Mouse (Mus musculus): ENCODE data around the gene Acp5. TPM values are rescaled to one million over a fixed set of nuclear protein-coding genes. Genes with fewer than 3 reads are reported as not detected.
A peak's percentile ranks its signal among the peaks of the same experiment; 100 is the strongest.

Gene Acp5
- polyA plus RNA-seq, 1 experiment from 2014 or later: 78.2 TPM

DNA sequence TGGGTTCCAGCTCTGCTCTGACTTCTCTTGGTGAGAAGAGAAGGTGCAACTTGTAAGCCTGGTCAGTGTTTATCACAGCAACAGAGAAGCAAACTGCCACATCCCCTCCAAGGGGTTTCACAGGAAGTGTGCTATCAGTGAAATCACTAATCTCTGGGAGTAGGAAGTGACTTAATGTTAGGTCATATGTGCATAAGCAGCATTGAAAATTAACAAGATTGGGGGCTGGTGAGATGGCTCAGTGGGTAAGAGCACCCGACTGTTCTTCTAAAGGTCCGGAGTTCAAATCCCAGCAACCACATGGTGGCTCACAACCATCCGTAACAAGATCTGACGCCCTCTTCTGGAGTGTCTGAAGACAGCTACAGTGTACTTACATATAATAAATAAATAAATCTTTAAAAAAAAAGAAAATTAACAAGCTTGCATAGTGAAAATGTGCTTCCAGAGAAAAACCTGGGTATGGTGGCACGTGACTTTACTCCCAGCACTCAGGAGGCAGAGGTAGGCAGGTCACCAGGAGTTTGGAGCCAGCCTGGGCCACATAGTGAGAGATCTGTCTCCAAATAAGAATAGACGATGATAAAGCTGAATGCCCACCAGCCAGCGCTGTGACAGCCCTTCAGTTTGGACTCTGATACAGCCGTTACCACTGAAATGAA is 8.9 kb upstream of the Acp5 start:
- no peak for ATAC-seq
- Histone ChIP-seq H3K4me1 (ENCODE audit: control insufficient read depth, insufficient read depth, low read length) (no peaks in the 10 kb centered on the region), H3K36me3 (ENCODE audit: control insufficient read depth, insufficient read depth, low read length) (no peaks in the 10 kb centered on the region), H3K4me2 (ENCODE audit: low read depth, low read length) (no peak overlapping the region), H3K9ac (ENCODE audit: low read depth, low read length) (no peak overlapping the region), H3K9me3 (ENCODE audit: control insufficient read depth, low read length) (0 out of 2 replicates have a peak, but pooled peaks cover 7% of the 10 kb centered on the region), H3K27me3 (replicated peaks; ENCODE audit: control insufficient read depth, insufficient read depth, low read length) (no peaks in the 10 kb centered on the region), H3K27ac (ENCODE audit: low read length) (no peak overlapping the region), H3K4me3 (ENCODE audit: low read length) (no peak overlapping the region)
- WGBS: 82% methylated on average over 7 of the region's 8 CpGs

DNA sequence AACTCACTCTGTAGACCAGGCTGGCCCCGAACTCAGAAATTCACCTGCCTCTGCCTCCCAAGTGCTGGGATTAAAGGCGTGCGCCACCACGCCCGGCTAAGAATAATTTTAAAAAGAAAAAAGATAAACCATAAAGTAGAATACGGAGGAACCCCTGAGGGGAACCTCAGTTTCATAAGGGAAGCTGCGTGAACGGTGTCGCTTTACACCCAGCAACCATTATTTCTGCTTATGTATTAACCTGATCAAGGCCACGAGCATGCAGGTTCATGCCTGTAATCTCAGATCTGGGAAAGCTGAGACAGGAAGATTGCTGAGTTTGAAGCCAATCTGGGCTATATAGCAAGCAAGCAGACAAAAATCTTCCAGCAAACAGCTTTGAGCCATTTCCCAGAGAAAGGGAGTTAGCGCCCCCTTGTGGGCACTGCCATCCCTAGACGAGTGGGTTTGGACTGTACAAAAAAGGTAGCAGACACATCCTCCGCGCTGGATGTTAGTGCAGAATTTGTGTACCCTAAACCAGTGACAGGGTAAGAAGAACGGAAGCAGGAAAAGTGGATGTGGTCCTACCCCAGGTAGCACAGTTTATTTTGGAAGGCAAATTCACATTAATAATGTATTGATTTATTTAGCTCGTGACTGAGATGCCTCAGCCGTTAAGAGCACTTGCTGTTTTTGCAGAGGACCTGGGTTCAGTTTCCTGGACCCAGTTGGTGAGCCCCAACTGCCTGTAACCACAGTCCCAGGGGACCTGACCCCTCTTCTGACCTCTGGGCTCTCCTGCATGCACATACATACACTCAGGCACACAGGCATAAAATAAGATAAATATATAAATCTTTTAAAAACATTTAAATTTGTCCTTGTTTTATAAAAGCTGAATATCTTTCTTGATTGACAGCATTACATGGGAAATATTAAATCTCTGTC is 7.9 kb upstream of the Acp5 start:
- Histone ChIP-seq H3K27ac (ENCODE audit: low read length) (no peak overlapping the region), H3K9me3 (ENCODE audit: control insufficient read depth, low read length) (0 out of 2 replicates have a peak, but pooled peaks cover 4% of the 10 kb centered on the region), H3K36me3 (ENCODE audit: control insufficient read depth, insufficient read depth, low read length) (no peaks in the 10 kb centered on the region), H3K9ac (ENCODE audit: low read depth, low read length) (no peak overlapping the region), H3K27me3 (replicated peaks; ENCODE audit: control insufficient read depth, insufficient read depth, low read length) (no peaks in the 10 kb centered on the region), H3K4me1 (ENCODE audit: control insufficient read depth, insufficient read depth, low read length) (no peaks in the 10 kb centered on the region), H3K4me2 (ENCODE audit: low read depth, low read length) (no peak overlapping the region), H3K4me3 (ENCODE audit: low read length) (no peak overlapping the region)
- WGBS: 56% methylated on average over 17 of the region's 17 CpGs
- peak; percentile 59 for ATAC-seq

DNA sequence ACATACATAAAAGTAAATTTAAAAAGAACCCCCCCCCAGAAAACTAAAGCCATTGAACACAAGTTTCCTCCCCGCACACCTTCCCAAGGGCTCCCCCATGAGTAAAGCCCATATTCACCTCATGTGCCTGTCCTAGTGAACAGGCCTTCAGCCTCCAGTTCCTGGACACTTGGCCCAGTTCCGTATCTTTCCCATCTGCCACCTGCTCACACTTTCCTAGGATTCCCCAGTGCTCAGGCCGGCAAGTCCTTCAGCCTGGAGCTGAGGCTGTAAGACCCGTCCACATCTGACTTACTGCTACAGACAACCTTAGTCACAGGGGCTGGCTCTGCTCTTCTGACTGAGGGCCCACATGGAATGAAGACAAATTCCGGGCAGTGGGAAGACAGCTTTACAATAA is 4.2 kb upstream of the Acp5 start:
- H3K36me3 ChIP-seq (ENCODE audit: control insufficient read depth, insufficient read depth, low read length): no peaks in the 10 kb centered on the region
- no peaks in the 10 kb centered on the region for H3K9me3 ChIP-seq (ENCODE audit: control insufficient read depth, low read length)
- H3K9ac ChIP-seq (ENCODE audit: low read depth, low read length): no peak overlapping the region
- no peak for ATAC-seq
- H3K4me1 ChIP-seq (ENCODE audit: control insufficient read depth, insufficient read depth, low read length): peaks cover 6% of the 10 kb centered on the region
- no peak overlapping the region for H3K4me3 ChIP-seq (ENCODE audit: low read length)
- H3K27ac ChIP-seq (ENCODE audit: low read length): no peak overlapping the region
- no peaks in the 10 kb centered on the region for H3K27me3 ChIP-seq (replicated peaks; ENCODE audit: control insufficient read depth, insufficient read depth, low read length)
- WGBS: 87% methylated on average over 5 of the region's 5 CpGs
- no peak overlapping the region for H3K4me2 ChIP-seq (ENCODE audit: low read depth, low read length)

DNA sequence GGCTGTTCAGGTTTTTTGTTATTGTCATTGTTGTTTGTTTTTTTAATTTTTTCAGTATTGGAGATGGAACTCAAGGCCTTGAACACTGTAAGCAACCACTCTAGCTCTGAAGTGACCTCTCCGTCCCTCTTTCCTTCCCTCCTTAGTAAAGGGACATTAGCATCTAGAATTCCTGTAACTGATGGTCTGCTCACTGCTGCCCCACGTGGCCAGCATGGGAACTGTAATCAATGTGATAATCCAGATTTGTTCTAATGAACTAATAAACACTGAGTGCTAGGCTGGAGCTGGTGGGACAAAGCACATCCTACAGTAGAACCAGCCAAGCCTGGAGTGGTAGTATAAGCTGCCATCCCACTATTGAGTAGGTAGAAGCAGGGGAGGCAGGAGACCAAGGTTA is 3.0 kb upstream of the Acp5 start:
- 41% methylated on average over 2 of the region's 2 CpGs for WGBS
- Histone ChIP-seq H3K4me1 (ENCODE audit: control insufficient read depth, insufficient read depth, low read length) (peaks cover 6% of the 10 kb centered on the region), H3K9ac (ENCODE audit: low read depth, low read length) (no peak overlapping the region), H3K9me3 (ENCODE audit: control insufficient read depth, low read length) (no peaks in the 10 kb centered on the region), H3K4me3 (ENCODE audit: low read length) (no peak overlapping the region), H3K36me3 (ENCODE audit: control insufficient read depth, insufficient read depth, low read length) (no peaks in the 10 kb centered on the region), H3K27me3 (replicated peaks; ENCODE audit: control insufficient read depth, insufficient read depth, low read length) (no peaks in the 10 kb centered on the region), H3K4me2 (ENCODE audit: low read depth, low read length) (no peak overlapping the region), H3K27ac (ENCODE audit: low read length) (no peak overlapping the region)
- ATAC-seq: no peak

DNA sequence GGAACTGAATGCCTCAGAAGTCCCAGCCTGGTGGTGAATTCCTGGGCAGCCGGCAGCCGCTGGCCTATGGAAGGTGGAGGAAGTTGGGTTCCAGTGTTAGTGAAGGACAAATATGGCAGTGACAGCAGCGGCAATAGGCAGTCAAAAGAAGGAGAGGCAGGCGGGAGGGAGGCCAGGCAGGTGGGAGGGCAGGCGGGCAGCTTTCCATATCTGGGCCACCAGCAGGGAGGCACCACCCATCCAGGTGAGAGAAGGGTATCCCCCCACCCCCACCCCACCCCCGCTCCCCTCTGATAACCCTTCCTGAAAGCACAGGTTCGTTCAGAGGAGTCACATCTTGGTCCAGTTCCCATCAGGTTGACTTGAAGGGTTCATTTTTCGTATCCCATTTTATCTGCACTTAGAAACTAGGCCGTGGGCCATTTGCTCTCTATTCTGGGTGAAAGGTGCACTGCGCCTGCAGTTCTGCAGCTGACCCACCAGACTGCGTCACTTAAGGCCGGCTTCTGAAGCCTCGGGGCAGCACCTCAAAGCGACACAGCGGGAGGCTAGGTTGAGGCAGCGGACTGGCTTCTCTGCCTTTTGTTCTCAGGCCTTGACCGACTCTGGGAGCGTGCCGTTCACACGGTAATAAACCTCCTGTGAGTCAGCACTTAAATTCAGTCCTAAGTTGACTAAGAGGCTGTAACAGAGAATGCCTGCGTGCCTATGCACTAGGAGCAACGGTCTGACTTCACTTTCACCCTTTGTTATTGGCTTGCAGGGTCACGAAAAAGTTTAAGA is 1.4 kb upstream of the Acp5 start:
- Histone ChIP-seq H3K9ac (ENCODE audit: low read depth, low read length) (peak overlapping the region; percentile 38; the same call in 1 of the 2 replicates), H3K27me3 (replicated peaks; ENCODE audit: control insufficient read depth, insufficient read depth, low read length) (no peaks in the 10 kb centered on the region), H3K4me1 (ENCODE audit: control insufficient read depth, insufficient read depth, low read length) (peaks cover 8% of the 10 kb centered on the region), H3K4me2 (ENCODE audit: low read depth, low read length) (0 out of 2 replicates have a peak overlapping the region, but pooled peaks have one; percentile 3), H3K9me3 (ENCODE audit: control insufficient read depth, low read length) (no peaks in the 10 kb centered on the region), H3K36me3 (ENCODE audit: control insufficient read depth, insufficient read depth, low read length) (no peaks in the 10 kb centered on the region), H3K4me3 (ENCODE audit: low read length) (no peak overlapping the region), H3K27ac (ENCODE audit: low read length) (no peak overlapping the region)
- WGBS: 14% methylated on average over 23 of the region's 23 CpGs
- ATAC-seq: peak; percentile 75

DNA sequence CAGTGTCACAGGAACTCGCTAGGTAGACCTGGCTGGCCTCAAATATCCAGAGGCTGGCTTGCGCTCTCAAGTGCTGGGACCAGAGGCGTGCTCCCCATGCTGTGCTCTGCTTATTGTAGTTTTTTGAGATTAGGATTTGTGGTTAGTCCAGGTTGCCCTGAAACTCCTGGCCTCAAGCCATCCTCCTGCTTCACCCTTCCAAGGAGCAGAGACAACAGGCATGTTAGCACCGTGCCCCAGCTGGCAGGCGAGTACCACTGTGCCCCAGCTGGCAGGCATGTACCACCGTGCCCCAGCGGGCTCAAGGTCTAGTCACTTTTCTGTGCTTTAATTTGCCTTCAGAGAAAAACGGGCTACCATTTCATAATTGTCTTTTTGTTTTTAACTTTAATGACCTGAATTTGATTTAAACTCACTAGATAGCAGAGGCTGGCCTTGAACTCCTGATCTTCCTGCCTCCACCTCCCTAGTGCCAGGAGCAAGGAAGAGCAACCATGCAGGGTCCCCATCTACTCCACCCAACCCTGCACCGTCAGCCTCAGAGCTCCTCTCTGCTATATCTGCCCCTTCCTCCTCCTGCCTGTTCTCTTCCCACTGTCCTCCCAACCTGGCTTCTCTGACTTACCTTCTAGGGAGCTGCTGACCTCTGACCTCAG is 395 bp downstream of the Acp5 start:
- no peaks in the 10 kb centered on the region for H3K36me3 ChIP-seq (ENCODE audit: control insufficient read depth, insufficient read depth, low read length)
- H3K27ac ChIP-seq (ENCODE audit: low read length): no peak overlapping the region
- H3K4me1 ChIP-seq (ENCODE audit: control insufficient read depth, insufficient read depth, low read length): peaks cover 20% of the 10 kb centered on the region
- H3K4me2 ChIP-seq (ENCODE audit: low read depth, low read length): no peak overlapping the region
- ATAC-seq: peak; percentile 0; the same call in 1 of the 2 replicates
- no peaks in the 10 kb centered on the region for H3K9me3 ChIP-seq (ENCODE audit: control insufficient read depth, low read length)
- H3K9ac ChIP-seq (ENCODE audit: low read depth, low read length): no peak overlapping the region
- 79% methylated on average over 9 of the region's 9 CpGs for WGBS
- H3K27me3 ChIP-seq (replicated peaks; ENCODE audit: control insufficient read depth, insufficient read depth, low read length): no peaks in the 10 kb centered on the region
- no peak overlapping the region for H3K4me3 ChIP-seq (ENCODE audit: low read length)

DNA sequence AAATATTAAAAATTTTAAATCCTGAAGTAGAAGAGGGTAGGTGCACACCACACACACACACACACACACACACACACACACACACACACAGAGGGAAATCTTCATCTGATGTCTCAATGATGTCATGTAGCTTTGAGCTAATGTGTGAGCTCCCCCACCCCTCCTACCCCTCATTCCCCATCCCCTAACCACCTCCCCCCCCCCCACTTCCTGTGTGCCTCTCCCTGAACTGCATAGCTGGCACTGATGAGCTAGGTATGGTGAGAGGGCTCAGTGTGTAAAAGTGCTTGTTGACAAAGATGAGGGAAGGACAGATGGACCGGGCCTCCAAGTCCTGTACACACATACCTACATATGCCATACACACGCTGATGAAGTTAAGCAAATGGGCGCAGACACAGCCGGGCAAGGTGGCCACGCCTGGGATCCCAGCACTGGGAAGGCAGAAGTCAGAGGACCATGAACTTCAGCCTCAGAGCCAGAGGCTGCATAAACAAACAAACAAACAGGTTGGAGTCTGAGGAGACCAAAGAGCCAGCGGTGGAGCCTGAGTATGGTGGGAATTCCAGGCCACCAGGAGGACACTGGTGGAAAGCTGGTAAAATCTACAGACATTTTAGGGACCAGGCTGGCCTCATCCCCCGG is 1.1 kb downstream of the Acp5 start:
- H3K27ac ChIP-seq (ENCODE audit: low read length): no peak overlapping the region
- 82% methylated on average over 7 of the region's 7 CpGs for WGBS
- no peaks in the 10 kb centered on the region for H3K36me3 ChIP-seq (ENCODE audit: control insufficient read depth, insufficient read depth, low read length)
- no peak overlapping the region for H3K9ac ChIP-seq (ENCODE audit: low read depth, low read length)
- ATAC-seq: no peak
- peaks cover 20% of the 10 kb centered on the region for H3K4me1 ChIP-seq (ENCODE audit: control insufficient read depth, insufficient read depth, low read length)
- no peaks in the 10 kb centered on the region for H3K9me3 ChIP-seq (ENCODE audit: control insufficient read depth, low read length)
- H3K27me3 ChIP-seq (replicated peaks; ENCODE audit: control insufficient read depth, insufficient read depth, low read length): no peaks in the 10 kb centered on the region
- no peak overlapping the region for H3K4me3 ChIP-seq (ENCODE audit: low read length)
- no peak overlapping the region for H3K4me2 ChIP-seq (ENCODE audit: low read depth, low read length)

DNA sequence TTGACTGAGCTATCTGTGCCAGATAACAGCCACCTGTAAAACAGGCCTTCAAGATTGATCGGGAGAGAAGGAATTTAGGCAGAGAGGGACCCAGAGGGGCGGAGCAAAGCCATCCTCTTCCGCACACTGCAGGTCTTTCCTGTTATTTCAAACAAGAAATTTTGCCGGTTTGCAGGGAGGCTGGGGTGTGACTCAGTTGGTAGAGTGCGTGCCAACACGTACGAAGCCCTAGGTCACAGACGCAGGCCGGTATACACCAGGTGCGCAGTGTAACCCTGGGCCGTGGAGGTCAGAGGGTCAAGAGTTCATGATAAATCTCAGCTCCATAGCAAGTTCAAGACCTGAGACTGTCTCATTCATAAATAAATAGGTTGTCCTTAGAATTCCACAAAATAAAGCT is 3.3 kb downstream of the Acp5 start:
- H3K4me1 ChIP-seq (ENCODE audit: control insufficient read depth, insufficient read depth, low read length): peaks cover 19% of the 10 kb centered on the region
- peak overlapping the region; percentile 57 for H3K4me3 ChIP-seq (ENCODE audit: low read length)
- no peak overlapping the region for H3K27ac ChIP-seq (ENCODE audit: low read length)
- peak overlapping the region; percentile 93 for H3K4me2 ChIP-seq (ENCODE audit: low read depth, low read length)
- H3K9me3 ChIP-seq (ENCODE audit: control insufficient read depth, low read length): no peaks in the 10 kb centered on the region
- WGBS: 40% methylated on average over 11 of the region's 11 CpGs
- H3K27me3 ChIP-seq (replicated peaks; ENCODE audit: control insufficient read depth, insufficient read depth, low read length): no peaks in the 10 kb centered on the region
- peak overlapping the region; percentile 77 for H3K9ac ChIP-seq (ENCODE audit: low read depth, low read length)
- H3K36me3 ChIP-seq (ENCODE audit: control insufficient read depth, insufficient read depth, low read length): no peaks in the 10 kb centered on the region
- peak; percentile 12 for ATAC-seq

Measured in intestine, embryonic 16.5 days (tissue).